Mouse (Mus musculus) layer of hippocampus, adult 9-10 months (tissue): ENCODE data around the gene Tenm4.

ENCODE experiments used
- DNase-seq: peaks from one replicate; pipeline ENCODE4 v3.0.0; 2022; ENCODE audit warnings: low spot score

Gene Tenm4

GRCm38 (mm10) chr7:96775080-96775486 is 604.0 kb downstream of the Tenm4 start:
- no peak for DNase-seq

DNA sequence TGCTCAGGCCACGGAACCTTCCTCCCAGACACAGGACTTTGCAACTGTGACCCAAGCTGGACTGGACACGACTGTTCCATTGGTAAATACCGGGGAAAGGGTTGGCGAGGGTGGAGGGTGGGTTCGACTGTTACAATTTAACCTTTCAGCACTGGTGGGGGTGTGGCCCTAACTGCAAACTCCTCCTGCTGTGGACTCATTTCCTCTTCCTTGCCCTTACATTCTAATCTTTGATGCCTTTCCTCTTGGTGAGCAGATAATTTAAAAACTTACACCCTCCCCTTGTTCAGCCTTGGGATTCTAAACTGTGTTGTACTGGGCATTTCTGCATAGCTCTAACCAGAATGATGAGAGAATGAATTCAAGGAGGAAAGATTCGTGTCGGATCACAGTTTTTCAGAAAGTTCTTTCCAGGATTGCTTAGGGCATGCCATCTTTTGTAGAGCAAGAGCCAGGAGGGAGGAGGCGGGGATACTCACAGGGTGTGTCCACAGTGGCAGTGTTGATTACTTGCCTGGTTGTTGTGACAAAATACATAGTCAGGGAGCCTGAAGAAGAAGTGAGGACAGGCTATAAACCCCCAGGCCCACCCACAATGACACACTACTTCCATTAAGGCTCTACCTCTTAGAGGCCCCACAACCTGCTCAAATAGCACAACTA is 607.0 kb downstream of the Tenm4 start:
- DNase-seq: no peak

DNA sequence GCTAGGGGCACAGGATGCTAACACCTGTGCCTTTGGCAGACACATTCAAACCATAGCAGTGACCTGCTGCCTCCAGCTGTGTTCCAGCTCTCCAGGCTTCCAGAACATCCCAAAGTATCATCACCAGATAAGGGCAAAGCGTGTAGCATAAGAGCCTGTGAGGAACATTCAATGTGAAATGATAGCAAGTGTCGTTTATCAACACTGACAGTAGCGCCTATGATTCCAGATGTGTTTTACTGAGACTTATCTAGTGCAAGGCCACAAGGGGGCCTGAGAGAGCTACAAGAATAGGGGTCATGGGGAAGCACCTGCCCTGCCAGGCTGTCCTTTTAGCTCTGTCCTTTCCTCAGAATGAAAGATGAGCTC is 607.5 kb downstream of the Tenm4 start:
- DNase-seq: no peak

GRCm38 (mm10) chr7:96780556-96780955 is 609.5 kb downstream of the Tenm4 start:
- DNase-seq: no peak

DNA sequence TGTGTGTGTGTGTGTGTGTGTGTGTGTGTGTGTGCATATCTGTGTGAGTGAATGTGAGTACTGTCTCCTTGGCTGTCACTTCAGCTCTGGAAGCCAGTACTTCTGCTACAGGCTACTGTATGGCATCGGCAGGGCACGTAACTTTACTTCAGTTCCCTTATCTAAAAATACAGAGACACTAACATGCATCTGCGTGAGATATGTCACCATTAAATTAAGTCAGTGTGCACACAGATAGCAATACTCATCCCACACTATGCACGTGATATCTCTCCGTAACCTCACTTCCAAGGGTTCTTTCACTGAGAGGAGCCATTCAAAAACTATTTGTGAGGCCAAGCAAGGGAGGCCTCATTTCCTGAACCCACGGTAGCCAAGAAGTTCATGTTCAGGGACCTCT is 610.0 kb downstream of the Tenm4 start:
- no peak for DNase-seq

- no peak for DNase-seq
Observed at GRCm38 (mm10) chr7:96782686-96783085, 611.6 kb downstream of the Tenm4 start.

DNA sequence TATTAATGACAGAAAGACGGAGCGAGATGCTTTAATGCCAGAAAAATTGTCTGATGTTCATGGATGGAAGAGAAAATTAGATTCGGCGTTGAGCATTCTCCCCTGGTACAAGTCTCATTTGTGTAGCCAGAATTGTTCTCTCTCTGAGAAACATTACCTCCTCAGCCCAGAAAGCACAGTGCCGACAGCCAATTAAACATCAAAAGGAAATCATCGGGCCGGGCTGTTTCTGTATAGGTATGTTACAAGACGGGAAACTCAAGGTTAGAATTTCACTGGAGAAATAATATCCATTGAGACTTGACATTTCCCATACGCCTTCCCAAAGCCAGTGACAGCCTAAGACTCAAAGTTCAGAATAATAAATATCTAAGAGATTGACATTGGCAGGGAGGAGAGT is 614.8 kb downstream of the Tenm4 start:
- DNase-seq: no peak

DNA sequence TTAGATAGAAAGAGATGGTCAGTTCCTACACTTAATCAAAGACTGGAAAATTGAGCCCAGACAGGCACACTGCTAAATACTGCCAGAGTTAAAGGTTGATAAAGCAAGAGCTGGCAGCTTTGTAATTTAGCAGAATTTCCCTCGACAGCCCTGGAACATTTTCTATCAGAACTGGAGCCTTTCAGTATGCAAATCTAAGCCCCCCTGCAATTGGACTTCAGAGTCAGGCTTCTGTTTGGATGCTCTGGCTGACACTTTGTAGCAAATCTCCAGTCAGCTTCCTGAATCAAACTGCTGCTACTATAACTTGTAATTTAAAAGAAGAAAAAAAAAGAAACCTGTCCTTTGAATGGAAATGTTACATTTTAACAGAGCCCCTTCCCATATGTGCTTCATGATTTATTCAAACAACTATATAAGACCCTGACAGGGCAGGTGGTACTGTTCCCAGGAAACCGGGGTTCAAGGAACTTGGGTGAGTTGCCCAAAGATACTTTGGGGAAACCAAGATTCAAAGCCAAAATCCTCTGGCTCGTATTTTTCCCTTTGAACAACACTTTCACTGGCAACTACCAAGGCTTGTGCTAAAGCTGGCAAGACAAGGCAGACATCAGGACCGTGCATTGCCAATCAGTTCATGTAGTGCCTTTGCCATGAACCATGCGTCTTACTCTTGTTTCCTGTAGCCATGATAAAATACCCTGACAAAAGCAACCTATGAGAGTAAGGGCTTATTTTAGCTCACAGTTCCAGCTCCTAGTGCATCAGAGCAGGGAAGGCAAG is 615.4 kb downstream of the Tenm4 start:
- DNase-seq: no peak

DNA sequence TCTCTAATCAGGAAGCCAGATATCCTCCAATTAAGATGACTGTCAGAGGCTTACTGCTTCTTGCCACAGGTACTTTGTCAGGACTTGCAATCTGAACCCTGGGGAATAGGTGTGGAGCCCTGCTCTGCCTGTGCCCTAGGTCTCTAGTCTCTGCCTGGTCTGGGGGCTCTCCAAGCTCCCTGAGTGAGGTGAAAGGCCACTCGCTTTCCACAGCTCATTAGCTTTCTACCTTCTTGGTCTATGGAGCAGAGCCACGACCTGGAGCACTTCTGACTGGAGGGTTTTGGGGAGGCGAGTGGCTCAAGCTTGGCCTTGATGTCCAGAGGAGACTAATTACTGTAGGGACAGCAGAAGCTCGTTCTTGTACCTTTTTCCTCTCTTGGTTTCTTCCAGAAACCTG is 617.1 kb downstream of the Tenm4 start:
- no peak for DNase-seq

GRCm38 (mm10) chr7:96790326-96790725 is 619.3 kb downstream of the Tenm4 start:
- DNase-seq: no peak

- DNase-seq: no peak
Observed at GRCm38 (mm10) chr7:96792456-96793229, 621.6 kb downstream of the Tenm4 start.

- peak; percentile 77 for DNase-seq
Observed at GRCm38 (mm10) chr7:96796033-96796741, 625.1 kb downstream of the Tenm4 start.

DNA sequence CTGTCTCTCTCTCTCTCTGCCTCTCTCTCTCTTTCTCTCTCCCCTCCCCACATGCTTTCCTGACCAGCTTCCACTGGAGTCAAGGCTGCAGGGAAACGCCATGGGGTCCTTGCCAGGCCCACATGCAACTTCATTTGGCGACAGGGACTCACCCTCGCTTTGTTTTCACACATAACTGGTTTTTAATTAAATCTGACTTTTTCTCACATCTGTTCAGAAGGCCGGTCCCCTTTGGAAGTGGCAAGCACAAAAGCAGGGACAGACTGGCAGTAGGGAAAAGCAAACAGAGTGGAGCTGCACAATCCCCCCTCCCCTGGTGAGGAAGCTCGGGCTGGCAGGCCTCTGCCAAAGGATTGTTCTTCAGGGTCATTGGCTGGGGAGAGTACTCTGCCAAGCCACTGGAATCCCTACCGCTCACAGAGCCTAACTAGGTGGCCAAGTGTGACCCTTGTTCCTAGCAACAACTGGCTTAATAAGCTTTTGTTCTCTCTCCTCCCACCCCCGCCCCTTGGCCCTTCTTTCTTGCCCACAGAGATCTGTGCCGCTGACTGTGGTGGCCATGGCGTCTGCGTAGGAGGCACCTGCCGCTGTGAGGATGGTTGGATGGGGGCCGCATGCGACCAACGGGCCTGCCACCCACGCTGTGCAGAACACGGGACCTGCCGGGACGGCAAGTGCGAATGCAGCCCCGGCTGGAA is 625.9 kb downstream of the Tenm4 start:
- DNase-seq: peak; percentile 45

DNA sequence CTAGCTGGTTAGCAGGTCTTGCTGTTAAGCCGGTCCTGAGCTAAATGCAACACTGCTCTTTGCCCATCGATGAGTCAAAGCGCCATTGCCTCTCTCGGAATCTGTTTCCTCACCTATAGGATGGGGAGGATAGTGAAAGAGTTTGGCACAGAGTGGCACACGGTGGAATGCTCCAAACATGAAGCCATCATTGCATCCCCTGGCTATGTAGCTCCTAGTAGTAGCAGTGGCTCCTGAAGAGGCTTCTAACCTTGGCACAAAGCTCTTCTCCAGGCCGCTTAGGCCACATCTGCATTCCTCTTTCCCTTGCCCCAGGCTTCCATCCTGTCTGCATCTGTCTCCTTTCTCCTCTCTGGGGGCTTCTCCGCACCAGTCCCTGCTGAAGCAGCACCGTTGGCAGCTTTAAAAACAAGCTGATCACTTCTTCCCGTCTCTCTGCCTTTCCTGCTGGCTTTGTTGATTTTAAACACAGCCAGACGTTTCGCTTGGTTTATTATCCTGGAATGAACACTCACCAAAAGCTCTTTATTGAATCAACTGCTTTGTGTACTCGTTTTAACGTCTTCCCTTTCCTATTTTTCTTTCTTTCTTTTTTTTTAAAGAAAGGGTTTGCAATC is 626.8 kb downstream of the Tenm4 start:
- DNase-seq: no peak

GRCm38 (mm10) chr7:96799816-96800215 is 628.8 kb downstream of the Tenm4 start:
- no peak for DNase-seq

- DNase-seq: no peak
Observed at GRCm38 (mm10) chr7:96801368-96801767, 630.3 kb downstream of the Tenm4 start.

GRCm38 (mm10) chr7:96802216-96802615 is 631.2 kb downstream of the Tenm4 start:
- DNase-seq: no peak

GRCm38 (mm10) chr7:96806561-96806960 is 635.5 kb downstream of the Tenm4 start:
- DNase-seq: no peak

DNA sequence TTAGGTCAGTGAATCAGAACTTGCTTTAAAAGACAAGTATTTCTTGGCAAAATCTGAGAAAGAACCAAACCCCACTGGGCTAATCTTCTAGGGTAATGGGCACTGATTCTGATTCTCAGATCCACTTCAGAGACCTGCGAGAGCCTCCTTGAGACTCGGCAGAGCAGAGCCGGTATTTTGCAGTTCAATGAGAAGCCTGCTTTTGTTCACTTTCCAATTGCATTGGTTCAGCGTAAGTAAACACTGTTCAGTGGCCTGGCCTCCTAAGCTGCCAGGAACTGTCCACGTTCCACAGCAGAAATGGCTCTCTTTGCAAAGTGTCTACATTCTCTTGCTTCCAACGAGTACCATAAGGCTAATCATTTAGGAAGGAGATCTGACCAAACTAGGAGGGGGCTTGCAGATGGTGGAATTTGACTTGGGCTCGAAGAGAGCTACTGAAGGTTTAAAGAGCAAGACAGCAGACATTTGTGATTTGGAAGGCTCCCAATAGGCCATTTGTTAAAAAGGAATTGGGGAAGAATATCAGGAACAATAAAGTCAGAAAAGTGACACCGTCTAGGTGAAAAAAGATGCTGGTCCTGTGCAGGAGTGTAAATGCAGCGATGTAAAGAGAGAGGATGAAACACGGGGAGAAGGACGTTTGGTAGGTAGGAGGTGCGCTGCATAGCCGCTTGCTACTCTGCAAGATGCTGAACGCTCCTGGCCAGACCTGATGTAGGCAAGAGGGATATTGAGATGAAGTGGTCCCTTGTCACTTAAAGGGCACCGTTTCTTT is 636.4 kb downstream of the Tenm4 start:
- DNase-seq: no peak

GRCm38 (mm10) chr7:96808059-96808646 is 637.1 kb downstream of the Tenm4 start:
- DNase-seq: no peak
